Mouse (Mus musculus) embryo, embryonic 11 days (tissue): ENCODE results near the gene Stat5a.

Experiments
- DNase-seq: peaks from one replicate; pipeline ENCODE4 v3.0.0-alpha.2; 2015

Stat5a gene

GRCm38 (mm10) chr11:100863141-100863540 is 4.0 kb downstream of the Stat5a start:
- no peak for DNase-seq

GRCm38 (mm10) chr11:100865618-100866017 is 6.5 kb downstream of the Stat5a start:
- DNase-seq = no peak

DNA sequence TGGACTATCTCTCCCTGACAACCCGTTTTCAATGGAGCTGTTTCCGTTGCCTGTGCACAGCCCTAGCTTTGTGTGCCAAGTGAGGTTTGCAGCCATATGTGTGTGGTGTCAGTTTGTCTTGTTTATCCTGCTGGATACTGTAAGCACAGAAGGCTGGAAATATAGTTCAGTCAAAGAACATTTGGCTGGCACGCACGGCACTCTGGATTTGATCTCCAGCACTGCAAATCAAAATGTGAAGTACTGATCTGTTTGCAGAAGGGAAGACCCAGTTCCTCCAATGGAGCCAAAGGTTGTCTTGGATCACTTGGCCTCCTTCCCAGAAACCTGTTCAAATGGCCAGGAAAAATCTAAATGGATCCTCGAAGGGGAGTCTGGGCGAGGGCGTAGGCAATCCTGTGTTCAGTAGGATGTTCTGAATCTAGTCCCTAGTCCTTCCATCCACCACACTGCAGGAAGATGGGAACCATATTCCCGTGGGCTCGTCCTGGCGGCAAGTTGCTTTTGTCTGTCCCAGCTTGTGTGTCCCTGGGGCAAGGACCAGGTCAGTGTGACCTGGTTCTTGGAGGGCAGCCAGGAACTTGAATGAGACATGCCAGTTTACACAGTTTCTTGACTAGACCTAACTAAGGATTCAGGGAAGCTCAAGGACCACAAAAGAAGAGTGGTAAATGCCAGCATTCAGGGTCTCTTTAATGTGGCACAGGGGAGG is 11.3 kb downstream of the Stat5a start:
- DNase-seq = no peak

DNA sequence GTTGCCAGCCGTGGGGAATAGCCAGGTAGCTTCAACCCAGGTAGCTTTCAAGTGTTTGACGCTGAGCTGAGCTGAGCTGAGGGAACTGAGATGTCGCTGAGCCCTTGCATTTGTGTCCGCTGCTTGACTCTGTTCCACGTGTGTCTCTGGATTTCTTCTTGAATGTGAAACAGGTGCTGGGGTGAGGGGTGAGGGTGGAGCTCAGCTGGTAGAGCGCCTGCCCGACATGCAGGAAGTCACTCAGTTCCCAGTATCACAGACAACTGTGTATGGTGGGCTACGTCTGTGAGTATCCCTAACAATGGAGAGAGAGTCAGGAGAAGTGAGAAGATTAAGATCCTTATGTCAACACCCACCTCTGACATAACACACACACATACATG is 11.8 kb downstream of the Stat5a start:
- DNase-seq = no peak

DNA sequence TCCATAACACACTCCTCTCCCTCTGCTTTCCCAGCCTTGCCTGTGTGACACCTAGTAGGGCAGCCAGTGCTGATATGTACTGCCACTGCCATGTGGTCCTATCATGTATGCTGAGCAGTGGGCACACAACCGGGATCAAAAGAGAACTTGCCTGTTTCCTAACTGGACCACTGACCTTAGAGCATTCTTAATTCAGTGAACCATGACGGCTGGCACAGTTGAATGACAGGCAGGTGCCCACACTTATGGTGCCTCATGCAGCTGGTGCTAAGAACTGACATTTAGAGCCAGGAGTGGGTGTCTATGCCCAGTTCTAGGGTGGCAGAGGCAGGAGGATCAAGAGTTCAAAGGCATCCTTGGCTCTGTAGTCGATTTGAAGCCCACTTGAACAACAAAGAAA is 16.6 kb downstream of the Stat5a start:
- no peak for DNase-seq

GRCm38 (mm10) chr11:100879321-100880078 is 20.3 kb downstream of the Stat5a start:
- no peak for DNase-seq

DNA sequence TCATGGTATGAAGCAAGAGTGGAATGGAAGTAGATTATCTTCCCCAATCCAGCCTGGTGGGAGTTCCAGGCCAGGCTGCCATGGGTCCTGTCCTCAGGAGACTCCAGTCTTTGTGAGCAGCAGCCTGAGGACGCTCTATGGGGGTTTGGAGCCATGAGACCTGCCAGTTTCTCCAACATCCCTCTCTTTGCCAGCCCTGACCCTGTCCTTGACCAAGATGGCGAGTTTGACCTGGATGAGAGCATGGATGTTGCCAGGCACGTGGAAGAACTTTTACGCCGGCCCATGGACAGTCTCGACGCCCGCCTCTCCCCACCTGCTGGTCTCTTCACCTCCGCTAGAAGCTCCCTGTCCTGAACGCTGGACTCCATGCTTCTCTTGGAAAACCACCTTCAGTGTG is 24.5 kb downstream of the Stat5a start:
- DNase-seq = no peak

DNA sequence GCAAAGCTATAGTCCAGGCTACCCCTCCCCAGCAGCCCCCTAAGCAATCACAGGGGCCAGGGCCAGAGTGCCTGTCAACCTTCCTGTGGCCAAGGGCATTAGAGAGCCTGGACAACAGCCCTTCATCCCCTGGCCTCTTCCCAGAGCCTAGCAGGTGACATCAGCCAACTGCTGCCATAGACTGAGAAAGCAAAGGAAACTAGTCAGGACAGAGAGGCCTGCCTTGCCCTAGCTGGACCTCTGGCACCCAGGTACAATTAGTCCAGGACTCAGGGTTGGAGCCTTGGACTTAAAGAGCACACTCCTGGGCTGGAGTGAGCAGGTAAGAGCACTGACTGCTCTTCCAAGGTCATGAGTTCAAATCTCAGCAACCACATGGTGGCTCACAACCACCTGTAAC is 26.3 kb downstream of the Stat5a start:
- no peak for DNase-seq

- no peak for DNase-seq
Measured at GRCm38 (mm10) chr11:100886188-100886740, 27.1 kb downstream of the Stat5a start.

- DNase-seq = no peak
Measured at GRCm38 (mm10) chr11:100887236-100887635, 28.1 kb downstream of the Stat5a start.

DNA sequence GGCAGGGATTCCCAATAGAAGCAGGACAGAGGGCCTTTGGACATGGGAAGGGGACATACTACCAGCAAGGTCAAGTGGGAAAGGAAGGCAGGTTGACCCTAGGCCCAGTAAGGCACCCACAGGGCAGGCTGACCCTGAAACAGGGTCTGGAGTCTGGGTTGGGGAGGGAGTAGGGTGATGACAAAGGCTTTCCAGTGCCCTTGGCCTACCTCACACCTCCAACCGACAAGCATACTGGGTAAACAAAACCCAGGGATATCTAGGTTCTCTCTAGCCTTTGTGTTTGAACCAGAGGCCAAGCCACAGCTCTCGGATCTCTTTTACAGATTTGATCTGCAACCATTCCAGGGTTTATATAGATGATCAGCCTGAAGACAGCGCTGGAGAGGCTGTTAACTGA is 28.6 kb downstream of the Stat5a start:
- no peak for DNase-seq

DNA sequence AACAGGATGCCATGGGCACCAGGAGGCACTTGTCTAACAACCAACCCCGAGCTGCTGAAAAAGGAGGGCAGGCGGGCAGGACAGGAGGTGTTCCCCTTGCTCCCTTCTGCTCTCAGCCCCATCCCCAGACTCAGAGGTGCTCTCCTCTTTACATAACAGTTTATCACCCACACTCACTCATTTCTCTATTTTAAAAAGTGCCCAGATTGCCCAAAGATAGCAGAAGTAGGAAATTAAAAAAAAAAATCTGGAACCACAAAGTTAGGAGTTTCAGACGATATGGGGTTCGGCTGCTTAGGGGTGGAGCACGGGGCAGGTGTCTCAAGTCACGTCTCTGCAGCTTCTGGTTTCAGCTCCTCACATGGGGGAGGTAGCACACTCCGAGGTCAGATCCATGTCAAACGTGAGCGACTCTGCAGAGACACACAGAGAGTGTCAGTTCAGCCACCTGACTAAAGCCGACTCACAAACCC is 29.2 kb downstream of the Stat5a start:
- DNase-seq = no peak

- DNase-seq = no peak
Measured at GRCm38 (mm10) chr11:100890481-100890880, 31.3 kb downstream of the Stat5a start.

- DNase-seq = no peak
Measured at GRCm38 (mm10) chr11:100891256-100892123, 32.3 kb downstream of the Stat5a start.

DNA sequence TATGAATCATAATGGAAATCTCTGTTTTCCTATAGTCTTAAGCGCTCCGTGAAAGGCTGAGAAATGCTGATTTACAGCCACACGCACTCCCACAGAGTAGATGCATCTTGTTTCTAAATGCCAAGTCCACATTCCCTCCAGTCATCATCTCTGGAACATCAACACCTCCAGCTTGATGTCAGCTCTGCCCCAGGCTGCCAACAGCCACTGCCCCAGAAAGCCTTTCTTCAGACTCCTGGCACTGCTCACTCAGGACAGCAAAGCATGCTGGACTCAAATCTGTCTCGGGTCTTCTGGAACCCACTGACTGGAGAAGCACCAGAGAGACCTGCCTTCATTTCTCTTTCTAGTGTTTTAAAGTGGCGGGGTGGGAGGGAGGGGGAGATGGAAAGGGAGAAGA is 33.3 kb downstream of the Stat5a start:
- DNase-seq = no peak

DNA sequence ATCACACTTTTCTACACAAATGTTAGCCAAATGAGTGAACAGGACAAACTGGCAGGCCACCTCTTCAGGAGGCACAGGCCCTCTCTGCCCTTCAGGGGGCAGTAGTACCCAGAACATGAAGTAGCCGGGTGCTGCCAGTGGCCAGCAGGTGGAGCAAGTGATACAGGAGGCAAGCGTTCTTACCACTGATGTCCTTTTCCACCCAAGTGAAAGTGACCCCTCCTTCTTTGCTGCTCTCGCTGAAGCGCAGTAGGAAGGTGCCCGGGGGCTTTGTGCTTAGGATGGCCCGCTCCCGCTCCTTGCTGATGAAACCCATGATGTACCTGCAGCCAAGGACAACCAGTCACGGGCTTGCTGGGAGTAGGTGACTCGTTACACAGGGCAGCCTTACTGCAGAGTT is 34.3 kb downstream of the Stat5a start:
- peak; percentile 90 for DNase-seq

- no peak for DNase-seq
Measured at GRCm38 (mm10) chr11:100894146-100894918, 35.2 kb downstream of the Stat5a start.

DNA sequence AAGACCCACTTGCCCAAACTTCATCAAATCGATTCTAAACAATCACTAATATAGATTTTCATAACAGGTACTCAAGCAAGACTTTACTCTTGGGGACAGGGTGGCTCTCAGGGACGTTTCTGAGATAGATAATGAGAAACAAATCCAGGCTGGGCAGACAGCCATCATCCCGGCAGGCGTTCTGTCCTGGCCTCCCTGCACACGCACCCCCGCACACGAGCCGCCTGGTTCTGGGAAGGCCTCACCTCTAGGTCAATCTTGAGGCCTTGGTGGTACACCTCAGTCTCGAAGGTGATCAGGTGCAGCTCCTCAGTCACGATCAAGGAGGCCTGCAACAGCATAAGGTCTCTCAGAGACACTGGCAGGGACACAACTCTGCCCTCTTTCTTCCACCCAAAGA is 36.9 kb downstream of the Stat5a start:
- no peak for DNase-seq

GRCm38 (mm10) chr11:100897294-100898231 is 38.4 kb downstream of the Stat5a start:
- DNase-seq = no peak

DNA sequence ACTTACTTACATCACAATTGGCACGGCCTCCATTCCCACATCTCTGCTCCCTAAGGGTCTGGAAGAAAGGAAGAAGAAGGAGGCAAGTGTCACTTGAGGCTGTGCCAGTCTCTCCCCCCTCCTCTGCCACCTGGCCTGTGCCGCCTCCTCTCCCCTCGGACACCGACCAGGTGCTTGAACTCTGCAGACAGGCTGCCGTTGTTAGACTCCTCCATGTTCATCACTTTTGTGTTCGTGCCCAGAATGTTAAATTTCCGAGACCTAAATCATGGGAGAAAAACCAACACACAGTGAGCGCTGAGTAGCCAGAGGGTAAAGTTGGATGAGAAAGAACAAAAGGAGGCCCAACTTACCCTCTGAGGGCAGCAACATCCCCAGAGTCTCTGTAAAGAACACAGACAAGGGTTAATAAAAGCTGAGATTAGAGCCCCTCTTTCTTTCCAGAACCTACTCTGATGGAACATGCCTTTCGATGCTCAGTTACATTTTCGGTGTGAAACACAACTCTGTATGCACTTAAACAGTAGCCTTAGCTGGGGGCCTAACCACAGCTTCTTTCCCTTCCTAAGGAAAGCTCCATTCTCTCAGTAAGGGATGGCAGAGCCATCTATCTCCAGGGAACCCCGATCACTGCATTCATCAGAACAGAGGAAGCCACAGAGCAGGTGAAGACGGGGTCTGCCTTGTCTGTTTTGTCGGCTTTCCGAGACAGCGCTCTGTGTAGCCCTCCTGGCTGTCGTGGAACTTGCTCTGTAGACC is 39.5 kb downstream of the Stat5a start:
- peak; percentile 12 for DNase-seq
